In genomic region chr6:140642655-140643054, GRCm38 (mm10) we compare ENCODE assay signal across 14 mouse cellular contexts.
"Had no signal": no experiment of that assay in that cellular context is flagged by ENCODE, and none has a peak within 500 bp of the region (broad histone marks: within the 10 kb centered on the region; RNA-seq: fewer than 3 reads in every experiment).

No protein-coding gene starts in this region.

- H3K9me3 ChIP-seq: limb, embryonic 13.5 days; midbrain, embryonic 10.5 days had no signal

- H3K9ac ChIP-seq: limb, embryonic 13.5 days; liver, embryonic 14.5 days; lung, embryonic 14.5 days had no signal

- ATAC-seq: hindbrain, postnatal 0 days; midbrain, embryonic 16.5 days had no signal

- H3K4me1 ChIP-seq: limb, embryonic 13.5 days; midbrain, embryonic 10.5 days had no signal

- H3K4me3 ChIP-seq: layer of hippocampus, adult 2 months; limb, embryonic 13.5 days; midbrain, embryonic 10.5 days had no signal

- H3K27ac ChIP-seq: hindbrain, postnatal 0 days; kidney, postnatal 0 days; layer of hippocampus, adult 2 months; limb, embryonic 13.5 days; liver, embryonic 14.5 days; midbrain, embryonic 10.5 days had no signal

- H3K4me2 ChIP-seq: limb, embryonic 13.5 days; lung, embryonic 14.5 days had no signal

- DNase-seq: kidney, adult 11 months; kidney, adult 9 months; kidney, postnatal 36 days; left cerebral cortex, postnatal 4 days; lung, embryonic 14.5 days; right cerebral cortex, adult 18-20 months; right cerebral cortex, postnatal 25 days had no signal

- H3K27me3 ChIP-seq: limb, embryonic 13.5 days had no signal
